Mouse (Mus musculus) CH12.LX (cell line): ENCODE measurements around the gene 2300009A05Rik.

Experiments used
- CTCF ChIP-seq, 2 experiments: IDR thresholded peaks in 1 of 2; conservative IDR thresholded peaks in 1 of 2; 2 replicates each; pipeline ENCODE4 v1.5.1; 2011 to 2012; ENCODE audit warnings: low read depth in 2 of 2, low read length in 2 of 2, improper control_type of control experiment in 1 of 2, inconsistent platforms in 1 of 2, mild to moderate bottlenecking in 1 of 2, moderate library complexity in 1 of 2
- E2F4 ChIP-seq: IDR thresholded peaks from 2 replicates; pipeline ENCODE4 v1.6.1; 2011; ENCODE audit warnings: low read depth, low read length, improper control_type of control experiment; ENCODE audit not compliant: insufficient replicate concordance
- MAZ ChIP-seq: IDR thresholded peaks from 2 replicates; pipeline ENCODE4 v1.6.1; 2012; ENCODE audit warnings: low read depth, mild to moderate bottlenecking, inconsistent platforms, low read length, improper control_type of control experiment, moderate library complexity
- TBP ChIP-seq: conservative IDR thresholded peaks from 2 replicates; pipeline ENCODE4 v1.6.1; 2011; ENCODE audit warnings: low read depth, low read length, improper control_type of control experiment

DNA sequence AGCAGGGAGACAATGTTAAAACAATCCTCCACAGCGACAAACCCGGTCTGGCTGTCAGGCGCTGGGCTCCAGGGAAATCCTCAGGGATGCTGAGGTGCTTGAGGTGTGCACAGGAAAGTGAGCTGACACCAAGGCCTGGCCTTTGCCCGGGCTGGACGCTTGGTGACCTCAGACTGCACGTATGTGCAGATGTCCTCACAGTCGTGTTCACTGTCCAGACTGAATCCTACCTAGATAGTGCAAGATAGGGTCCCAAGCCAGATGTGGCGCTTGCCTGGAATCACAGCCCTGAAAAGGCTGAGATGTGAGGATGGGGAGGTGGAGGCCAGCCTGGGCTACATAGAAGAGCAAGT lies 393 bp upstream of the 2300009A05Rik start:
- TF ChIP-seq CTCF (conservative IDR thresholded peaks at IDR 0.05 in 1 of 2, IDR thresholded peaks at IDR 0.05 in 1 of 2; ENCODE audit: low read depth in 2 of 2, low read length in 2 of 2): no peak
- TF ChIP-seq MAZ: no peak
- no peak for TF ChIP-seq TBP
- no peak for TF ChIP-seq E2F4
